Comparison of ENCODE assay signal across 17 mouse cellular contexts in genomic region chr15:89533843-89534207, GRCm38 (mm10). TPM values are rescaled to one million over a fixed set of nuclear protein-coding genes. Genes with fewer than 3 reads are reported as not detected.
DNase-seq lines count a peak whose midpoint lies in the region; ATAC-seq and TF ChIP-seq lines count a peak whose summit lies in the region.
"Had no signal": no experiment of that assay in that cellular context is flagged by ENCODE, and none has a peak within 500 bp of the region (broad histone marks: within the 10 kb centered on the region; RNA-seq: fewer than 3 reads in every experiment).

No protein-coding gene starts in this region.

- H3K9me3 ChIP-seq in hindbrain, embryonic 13.5 days = no peaks in the 10 kb centered on the region
- no peaks in the 10 kb centered on the region for H3K9me3 ChIP-seq in midbrain, embryonic 15.5 days
- H3K9me3 ChIP-seq: limb, embryonic 15.5 days; lung, embryonic 15.5 days had no signal

- TF ChIP-seq POLR2A in cortical plate, adult 2 months (IDR thresholded peaks at IDR 0.05; ENCODE audit: extremely low read depth, insufficient read depth, low read length) = no peak

- no peak for TF ChIP-seq CTCF in cortical plate, adult 2 months (IDR thresholded peaks at IDR 0.05; ENCODE audit: extremely low read depth, insufficient read depth, low read length)

- H3K27me3 ChIP-seq in hindbrain, embryonic 13.5 days = no peaks in the 10 kb centered on the region
- no peaks in the 10 kb centered on the region for H3K27me3 ChIP-seq in midbrain, embryonic 15.5 days (replicated peaks)
- H3K27me3 ChIP-seq: limb, embryonic 15.5 days; lung, embryonic 15.5 days had no signal

- H3K4me3 ChIP-seq in cortical plate, adult 2 months (ENCODE audit: insufficient read depth, low read length) = peak overlapping the region; percentile 51
- H3K4me3 ChIP-seq in hindbrain, embryonic 13.5 days = peak overlapping the region; percentile 52
- H3K4me3 ChIP-seq in midbrain, embryonic 15.5 days = peak overlapping the region; percentile 47
- H3K4me3 ChIP-seq: erythroblast, embryonic 14.5 days; limb, embryonic 15.5 days; lung, embryonic 15.5 days had no signal

- peaks cover 9% of the 10 kb centered on the region for H3K4me1 ChIP-seq in cortical plate, adult 2 months (ENCODE audit: control insufficient read depth, insufficient read depth, low read length)
- peaks cover 37% of the 10 kb centered on the region for H3K4me1 ChIP-seq in hindbrain, embryonic 13.5 days (replicated peaks)
- peaks cover 43% of the 10 kb centered on the region for H3K4me1 ChIP-seq in midbrain, embryonic 15.5 days
- H3K4me1 ChIP-seq: lung, embryonic 15.5 days had no signal

- H3K4me2 ChIP-seq in hindbrain, embryonic 13.5 days = peak overlapping the region; percentile 84
- H3K4me2 ChIP-seq in midbrain, embryonic 15.5 days = peak overlapping the region; percentile 82
- H3K4me2 ChIP-seq: limb, embryonic 15.5 days; lung, embryonic 15.5 days had no signal

- H3K27ac ChIP-seq in cortical plate, adult 2 months (ENCODE audit: insufficient read depth, low read length) = no peak overlapping the region
- H3K27ac ChIP-seq in hindbrain, embryonic 13.5 days = 0 out of 2 replicates have a peak overlapping the region, but pooled peaks have one; percentile 91
- H3K27ac ChIP-seq in midbrain, embryonic 15.5 days = peak overlapping the region; percentile 89
- H3K27ac ChIP-seq: limb, embryonic 15.5 days; lung, embryonic 15.5 days had no signal

- ATAC-seq in cerebellum, adult (ENCODE audit: insufficient number of reproducible peaks, low FRiP score, low TSS enrichment) = no peak
- no peak for ATAC-seq in hindbrain, embryonic 13.5 days (ENCODE audit: low FRiP score)
- no peak for ATAC-seq in midbrain, embryonic 15.5 days (replicated peaks)
- no peak for ATAC-seq in frontal cortex, adult (ENCODE audit: low TSS enrichment)

- H3K9ac ChIP-seq in hindbrain, embryonic 13.5 days = peak overlapping the region; percentile 82
- peak overlapping the region; percentile 54; the same call in 1 of the 2 replicates for H3K9ac ChIP-seq in midbrain, embryonic 15.5 days
- H3K9ac ChIP-seq: limb, embryonic 15.5 days; lung, embryonic 15.5 days had no signal

- DNase-seq in cerebellum, adult 18-20 months = peak; percentile 30 to 54
- DNase-seq in adrenal gland, adult 2 months = no peak
- DNase-seq in spleen, postnatal 10 days (ENCODE audit: low spot score in 2 of 2) = no peak
- DNase-seq: adrenal gland, postnatal 10 days; heart, postnatal 36 days; kidney, adult 11 months; kidney, postnatal 4 days; thymus, adult 2 months had no signal

- WGBS in hindbrain, embryonic 13.5 days = 90% methylated on average over 10 of the region's 10 CpGs
- 84% methylated on average over 10 of the region's 10 CpGs for WGBS in midbrain, embryonic 15.5 days

- H3K36me3 ChIP-seq in hindbrain, embryonic 13.5 days = peaks cover 6% of the 10 kb centered on the region; the same call in 1 of the 2 replicates
- H3K36me3 ChIP-seq in midbrain, embryonic 15.5 days (replicated peaks) = no peaks in the 10 kb centered on the region

RNA-seq across cellular contexts. Expression of gene Acr, which starts 34.3 kb away (rescaled TPM):
- 3.2 and 4.4 TPM in 2 replicates for polyA plus RNA-seq in cortical plate, adult 2 months (2012; rRNA removed)
- polyA plus RNA-seq in hindbrain, embryonic 13.5 days (2015; fragmentation: Nextera tagmentation; extraction: Ambion mirVana) = 1.5 and 2.0 TPM in 2 replicates
- 2.4 and 3.2 TPM in 2 replicates for polyA plus RNA-seq in midbrain, embryonic 15.5 days (2015; fragmentation: Nextera tagmentation; extraction: Ambion mirVana)
- under 1 TPM in 1 of 2 experiments, not detected in 1; 0.26 TPM for total RNA-seq in adrenal gland, adult 2 months (2021)
- 1.3 and 1.5 TPM in 2 replicates for polyA plus RNA-seq in adrenal gland, adult 2 months (2012; rRNA removed)
- total RNA-seq: megakaryocyte, adult 5-6 weeks had no signal
- polyA plus RNA-seq: erythroblast, embryonic 14.5 days; limb, embryonic 15.5 days had no signal

RNA-seq across cellular contexts. Expression of gene Shank3, which starts 34.4 kb away (rescaled TPM):
- polyA plus RNA-seq in cortical plate, adult 2 months (2012; rRNA removed) = 98.8 and 99.7 TPM in 2 replicates
- 11.0 and 12.1 TPM in 2 replicates for polyA plus RNA-seq in hindbrain, embryonic 13.5 days (2015; fragmentation: Nextera tagmentation; extraction: Ambion mirVana)
- polyA plus RNA-seq in midbrain, embryonic 15.5 days (2015; fragmentation: Nextera tagmentation; extraction: Ambion mirVana) = 16.0 and 16.9 TPM in 2 replicates
- total RNA-seq in adrenal gland, adult 2 months (2021) = 10 to 100 TPM; 32.7 to 36.9 TPM
- polyA plus RNA-seq in adrenal gland, adult 2 months (2012; rRNA removed) = 50.9 and 64.1 TPM in 2 replicates

RNA-seq across cellular contexts. Expression of gene Arsa, which starts 56.6 kb away (rescaled TPM):
- polyA plus RNA-seq in cortical plate, adult 2 months (2012; rRNA removed) = 39.9 and 40.2 TPM in 2 replicates
- 19.7 and 21.2 TPM in 2 replicates for polyA plus RNA-seq in hindbrain, embryonic 13.5 days (2015; fragmentation: Nextera tagmentation; extraction: Ambion mirVana)
- polyA plus RNA-seq in midbrain, embryonic 15.5 days (2015; fragmentation: Nextera tagmentation; extraction: Ambion mirVana) = 31.9 and 32.3 TPM in 2 replicates
- 10 to 100 TPM; 16.6 to 24.5 TPM for total RNA-seq in adrenal gland, adult 2 months (2021)
- polyA plus RNA-seq in adrenal gland, adult 2 months (2012; rRNA removed) = 57.6 and 67.8 TPM in 2 replicates

RNA-seq across cellular contexts. Expression of gene Rabl2, which starts 57.9 kb away (rescaled TPM):
- polyA plus RNA-seq in cortical plate, adult 2 months (2012; rRNA removed) = 96.6 and 101 TPM in 2 replicates
- polyA plus RNA-seq in hindbrain, embryonic 13.5 days (2015; fragmentation: Nextera tagmentation; extraction: Ambion mirVana) = 72.5 and 73.7 TPM in 2 replicates
- 81.3 and 92.1 TPM in 2 replicates for polyA plus RNA-seq in midbrain, embryonic 15.5 days (2015; fragmentation: Nextera tagmentation; extraction: Ambion mirVana)
- 10 to 100 TPM in 1 of 2 experiments, 1 to 10 TPM in 1; 8.6 to 10.3 TPM for total RNA-seq in adrenal gland, adult 2 months (2021)
- polyA plus RNA-seq in adrenal gland, adult 2 months (2012; rRNA removed) = 6.4 and 7.2 TPM in 2 replicates

Comparison
In these comparisons a context has a peak if more than half of its experiments do, and no peak if none do; other contexts are left out.
1. DNase-seq: peak in cerebellum, adult 18-20 months (2 of 2); none in adrenal gland, adult 2 months (single experiment) and spleen, postnatal 10 days (0 of 2).
2. Peak in every context shown above with its lines, with median percentiles within 50 percentile points of each other: H3K4me3 ChIP-seq.